Mouse (Mus musculus): ENCODE results near the gene Jph4. TPM values are rescaled to one million over a fixed set of nuclear protein-coding genes. Genes with fewer than 3 reads are reported as not detected.

Gene Jph4
- total and polyA plus RNA-seq, 3 experiments = not detected

GRCm38 (mm10) chr14:55115846-55116245 is 889 bp downstream of the Jph4 start:
- Histone ChIP-seq H3K79me2 (ENCODE audit: control insufficient read depth, insufficient read depth, low read length, poor library complexity) (no peaks in the 10 kb centered on the region), H3K27ac (ENCODE audit: control insufficient read depth, low read depth, low read length) (no peak overlapping the region), H3K4me3 (ENCODE audit: control insufficient read depth in 1 of 2, insufficient read depth in 1 of 2, low read depth in 2 of 2, low read length in 2 of 2) (no peak overlapping the region), H3K27me3 (ENCODE audit: control insufficient read depth in 1 of 2, insufficient read depth in 2 of 2, low read length in 2 of 2) (peaks cover 0 to 5% of the 10 kb centered on the region in 2 experiments; a peak in 2 of 4 replicates), H3K4me1 (ENCODE audit: control insufficient read depth in 1 of 2, insufficient read depth in 2 of 2, low read length in 2 of 2) (no peaks in the 10 kb centered on the region), H3K9ac (ENCODE audit: control insufficient read depth, low read depth, low read length, poor library complexity, severe bottlenecking) (no peak overlapping the region), H3K9me3 (replicated peaks; ENCODE audit: insufficient read depth, low read length) (no peaks in the 10 kb centered on the region), H3K36me3 (ENCODE audit: control insufficient read depth in 1 of 2, insufficient read depth in 2 of 2, low read length in 2 of 2) (no peaks in the 10 kb centered on the region)
- TF ChIP-seq MYB (IDR thresholded peaks at IDR 0.05; ENCODE audit: low read depth, low read length) = no peak
- no peak for TF ChIP-seq MXI1 (IDR thresholded peaks at IDR 0.05; ENCODE audit: low read depth, low read length)
- no peak for TF ChIP-seq TBP (IDR thresholded peaks at IDR 0.05; ENCODE audit: low read depth, low read length)
- no peak for TF ChIP-seq TAL1 (IDR thresholded peaks at IDR 0.05; ENCODE audit: low read length)
- TF ChIP-seq KAT2A (conservative IDR thresholded peaks at IDR 0.05; ENCODE audit: low read depth, low read length) = no peak
- TF ChIP-seq SIN3A (IDR thresholded peaks at IDR 0.05; ENCODE audit: low read length) = no peak
- no peak for TF ChIP-seq MAZ (IDR thresholded peaks at IDR 0.05; ENCODE audit: low read depth, low read length)
- TF ChIP-seq ELF1 (IDR thresholded peaks at IDR 0.05; ENCODE audit: low read depth, low read length) = no peak
- TF ChIP-seq JUND (IDR thresholded peaks at IDR 0.05; ENCODE audit: low read depth, low read length) = no peak
- TF ChIP-seq E2F4 (IDR thresholded peaks at IDR 0.05; ENCODE audit: borderline replicate concordance, low read depth, low read length) = no peak
- no peak for TF ChIP-seq ZKSCAN1 (IDR thresholded peaks at IDR 0.05; ENCODE audit: low read depth, low read length)
- no peak for TF ChIP-seq USF2 (IDR thresholded peaks at IDR 0.05; ENCODE audit: borderline replicate concordance in 1 of 2, insufficient read depth in 1 of 2, low read depth in 1 of 2, low read length in 2 of 2)
- TF ChIP-seq MYC (IDR thresholded peaks at IDR 0.05; ENCODE audit: low read depth, low read length) = no peak
- no peak for TF ChIP-seq CHD1 (IDR thresholded peaks at IDR 0.05; ENCODE audit: low read depth, low read length)
- DNase-seq (ENCODE audit: low read depth, low spot score) = no peak

- H3K4me1 ChIP-seq (ENCODE audit: control insufficient read depth in 1 of 2, insufficient read depth in 2 of 2, low read length in 2 of 2) = no peaks in the 10 kb centered on the region
- no peak overlapping the region for H3K4me3 ChIP-seq (ENCODE audit: control insufficient read depth in 1 of 2, insufficient read depth in 1 of 2, low read depth in 2 of 2, low read length in 2 of 2)
- TF ChIP-seq POLR2AphosphoS5 (IDR thresholded peaks at IDR 0.05; ENCODE audit: borderline replicate concordance, low read depth, low read length) (no peak), RCOR1 (IDR thresholded peaks at IDR 0.05; ENCODE audit: low read depth, low read length) (no peak), MYC (IDR thresholded peaks at IDR 0.05; ENCODE audit: low read depth, low read length) (no peak), KAT2A (conservative IDR thresholded peaks at IDR 0.05; ENCODE audit: low read depth, low read length) (no peak), MAFK (IDR thresholded peaks at IDR 0.05; ENCODE audit: borderline replicate concordance, low read depth, low read length) (no peak), SIN3A (IDR thresholded peaks at IDR 0.05; ENCODE audit: low read length) (no peak), MXI1 (IDR thresholded peaks at IDR 0.05; ENCODE audit: low read depth, low read length) (no peak), SMC3 (IDR thresholded peaks at IDR 0.05; ENCODE audit: low read depth, low read length) (no peak), RAD21 (IDR thresholded peaks at IDR 0.05; ENCODE audit: low read depth, low read length) (no peak), ZKSCAN1 (IDR thresholded peaks at IDR 0.05; ENCODE audit: low read depth, low read length) (no peak), CTCF (IDR thresholded peaks at IDR 0.05 in 2 of 3, conservative IDR thresholded peaks at IDR 0.05 in 1 of 3; ENCODE audit: control insufficient read depth in 1 of 3, insufficient read depth in 1 of 3, low read depth in 2 of 3, low read length in 3 of 3, poor library complexity in 1 of 3, severe bottlenecking in 1 of 3) (no peak), JUND (IDR thresholded peaks at IDR 0.05; ENCODE audit: low read depth, low read length) (no peak)
- DNase-seq (ENCODE audit: low read depth, low spot score) = no peak
- no peak overlapping the region for H3K27ac ChIP-seq (ENCODE audit: control insufficient read depth, low read depth, low read length)
- peaks cover 2 to 5% of the 10 kb centered on the region in 2 experiments; a peak in 2 of 4 replicates for H3K27me3 ChIP-seq (ENCODE audit: control insufficient read depth in 1 of 2, insufficient read depth in 2 of 2, low read length in 2 of 2)
- H3K36me3 ChIP-seq (ENCODE audit: control insufficient read depth in 1 of 2, insufficient read depth in 2 of 2, low read length in 2 of 2) = no peaks in the 10 kb centered on the region
- no peak overlapping the region for H3K9ac ChIP-seq (ENCODE audit: control insufficient read depth, low read depth, low read length, poor library complexity, severe bottlenecking)
- no peaks in the 10 kb centered on the region for H3K79me2 ChIP-seq (ENCODE audit: control insufficient read depth, insufficient read depth, low read length, poor library complexity)
- no peaks in the 10 kb centered on the region for H3K9me3 ChIP-seq (replicated peaks; ENCODE audit: insufficient read depth, low read length)
Measured at GRCm38 (mm10) chr14:55114759-55115701, 1.7 kb downstream of the Jph4 start.

All from MEL (cell line).